Mouse (Mus musculus) liver, postnatal 0 days (tissue): ENCODE measurements around the gene Gpr31b.
"Not testable (repeated sequence)": the region's sequence is repeated elsewhere in the genome, so short reads cannot be mapped to it uniquely, and the experiment has no call there.

Source experiments
- CTCF ChIP-seq: sonication (generic); IDR thresholded peaks from 2 replicates; pipeline ENCODE4 v1.5.1; 2016; ENCODE audit warnings: antibody characterized with exemption, low read depth
- EP300 ChIP-seq: IDR thresholded peaks from 2 replicates; pipeline ENCODE4 v1.6.1; 2016; ENCODE audit warnings: antibody characterized with exemption, low read depth, mild to moderate bottlenecking

GRCm38 (mm10) chr17:13002243-13002642 lies 49.9 kb downstream of the Gpr31b start:
- not testable (repeated sequence) for TF ChIP-seq CTCF, EP300
